8 mouse cellular contexts compared by ENCODE assay signal in genomic region chr9:109098969-109099368, GRCm38 (mm10). TPM values are rescaled to one million over a fixed set of nuclear protein-coding genes. Genes with fewer than 3 reads are reported as not detected.
A peak's percentile ranks its signal among the peaks of the same experiment; 100 is the strongest.
DNase-seq lines count a peak whose midpoint lies in the region; ATAC-seq lines count a peak whose summit lies in the region.

No protein-coding gene starts in this region.

- peak overlapping the region; percentile 39 for H3K4me3 ChIP-seq in heart, embryonic 10.5 days
- H3K4me3 ChIP-seq in kidney, embryonic 14.5 days (ENCODE audit: low read length): no peak overlapping the region
- no peak overlapping the region for H3K4me3 ChIP-seq in liver, embryonic 16.5 days (ENCODE audit: low read depth, low read length)

- H3K9me3 ChIP-seq in heart, embryonic 10.5 days: no peaks in the 10 kb centered on the region
- H3K9me3 ChIP-seq in kidney, embryonic 14.5 days (ENCODE audit: control insufficient read depth, low read length): no peaks in the 10 kb centered on the region
- no peaks in the 10 kb centered on the region for H3K9me3 ChIP-seq in liver, embryonic 16.5 days (replicated peaks; ENCODE audit: control insufficient read depth, low read length)

- peak overlapping the region; percentile 44 for H3K9ac ChIP-seq in kidney, embryonic 14.5 days (ENCODE audit: low read depth, low read length)
- no peak overlapping the region for H3K9ac ChIP-seq in liver, embryonic 16.5 days (ENCODE audit: low read depth, low read length)

- peaks cover 76% of the 10 kb centered on the region for H3K4me1 ChIP-seq in heart, embryonic 10.5 days
- H3K4me1 ChIP-seq in kidney, embryonic 14.5 days (ENCODE audit: control insufficient read depth, insufficient read depth, low read length): peaks cover 50% of the 10 kb centered on the region
- peaks cover 3% of the 10 kb centered on the region for H3K4me1 ChIP-seq in liver, embryonic 16.5 days (ENCODE audit: control insufficient read depth, low read depth, low read length)

- ATAC-seq in kidney, embryonic 14.5 days (ENCODE audit: low FRiP score, low TSS enrichment): no peak
- peak; percentile 52 for ATAC-seq in liver, embryonic 16.5 days (ENCODE audit: low read depth)

- intact Hi-C loops in left cerebral cortex, postnatal 36 days (cut with DNase I): loop anchor here (10.0 kb wide), 1 partner anchor 736 kb away; the partner anchor contains the start of gene Nme6

- H3K36me3 ChIP-seq in heart, embryonic 10.5 days: peaks cover 44% of the 10 kb centered on the region
- H3K36me3 ChIP-seq in kidney, embryonic 14.5 days (ENCODE audit: control insufficient read depth, insufficient read depth, low read length): peaks cover 35% of the 10 kb centered on the region
- no peaks in the 10 kb centered on the region for H3K36me3 ChIP-seq in liver, embryonic 16.5 days (ENCODE audit: control insufficient read depth, insufficient read depth)

- DNase-seq in left cerebral cortex, postnatal 36 days (ENCODE audit: low spot score in 2 of 2): peak; percentile 26 to 31
- no peak for DNase-seq in left cerebral cortex, adult 18-20 months (ENCODE audit: low spot score in 2 of 2)
- DNase-seq in heart, embryonic 10.5 days (ENCODE audit: low spot score): peak; percentile 88
- peak; percentile 47 for DNase-seq in ovary, postnatal 14 days (ENCODE audit: low spot score)
- DNase-seq in thymus, postnatal 0 days (ENCODE audit: low spot score): no peak
- no peak for DNase-seq in frontal cortex, postnatal 25 days (ENCODE audit: low spot score in 2 of 2)

- WGBS in heart, embryonic 10.5 days: 29% methylated on average over 6 of the region's 6 CpGs
- 34% methylated on average over 4 of the region's 6 CpGs for WGBS in kidney, embryonic 14.5 days
- WGBS in liver, embryonic 16.5 days (ENCODE audit: insufficient replicate concordance): 59% methylated on average over 6 of the region's 6 CpGs

- H3K27me3 ChIP-seq in heart, embryonic 10.5 days (ENCODE audit: insufficient read depth, poor library complexity, severe bottlenecking): no peaks in the 10 kb centered on the region
- H3K27me3 ChIP-seq in kidney, embryonic 14.5 days (ENCODE audit: control insufficient read depth, insufficient read depth, low read length): no peaks in the 10 kb centered on the region
- H3K27me3 ChIP-seq in liver, embryonic 16.5 days (ENCODE audit: control insufficient read depth, insufficient read depth, low read depth, low read length): peaks cover 35% of the 10 kb centered on the region

- H3K27ac ChIP-seq in heart, embryonic 10.5 days: peak overlapping the region; percentile 99
- H3K27ac ChIP-seq in kidney, embryonic 14.5 days (ENCODE audit: low read depth, low read length): peak overlapping the region; percentile 30; the same call in 1 of the 2 replicates
- no peak overlapping the region for H3K27ac ChIP-seq in liver, embryonic 16.5 days (ENCODE audit: low read length)

- H3K4me2 ChIP-seq in kidney, embryonic 14.5 days (replicated peaks; ENCODE audit: low read depth, low read length): peak overlapping the region; percentile 15
- H3K4me2 ChIP-seq in liver, embryonic 16.5 days (ENCODE audit: low read depth, low read length): no peak overlapping the region

RNA-seq across cellular contexts. Expression of gene Plxnb1, which starts 3.8 kb away (rescaled TPM):
- 10 to 100 TPM; 60.3 to 77.9 TPM for total RNA-seq in left cerebral cortex, postnatal 36 days (2021)
- total RNA-seq in left cerebral cortex, adult 18-20 months (2021): 10 to 100 TPM; 57.1 to 58.4 TPM
- 11.5 and 14.2 TPM in 2 replicates for polyA plus RNA-seq in heart, embryonic 10.5 days (2016; fragmentation: Nextera tagmentation; extraction: Ambion mirVana)
- 10.5 and 17.0 TPM in 2 replicates for polyA plus RNA-seq in kidney, embryonic 14.5 days (2014; fragmentation: Nextera tagmentation; extraction: Ambion mirVana)
- 4.9 and 6.3 TPM in 2 replicates for polyA plus RNA-seq in liver, embryonic 16.5 days (2015; fragmentation: Nextera tagmentation; extraction: Ambion mirVana)
- polyA plus RNA-seq in thymus, postnatal 0 days (2015; fragmentation: Nextera tagmentation; extraction: Ambion mirVana): 3.3 and 3.8 TPM in 2 replicates

RNA-seq across cellular contexts. Expression of gene Tma7, which starts 16.6 kb away (rescaled TPM):
- total RNA-seq in left cerebral cortex, postnatal 36 days (2021): 100 to 1,000 TPM; 348 to 352 TPM
- total RNA-seq in left cerebral cortex, adult 18-20 months (2021): 100 to 1,000 TPM; 308 to 319 TPM
- polyA plus RNA-seq in heart, embryonic 10.5 days (2016; fragmentation: Nextera tagmentation; extraction: Ambion mirVana): 734 and 774 TPM in 2 replicates
- polyA plus RNA-seq in kidney, embryonic 14.5 days (2014; fragmentation: Nextera tagmentation; extraction: Ambion mirVana): 687 and 868 TPM in 2 replicates
- 259 and 313 TPM in 2 replicates for polyA plus RNA-seq in liver, embryonic 16.5 days (2015; fragmentation: Nextera tagmentation; extraction: Ambion mirVana)
- 808 and 867 TPM in 2 replicates for polyA plus RNA-seq in thymus, postnatal 0 days (2015; fragmentation: Nextera tagmentation; extraction: Ambion mirVana)

RNA-seq across cellular contexts. Expression of gene Ccdc51, which starts 16.7 kb away (rescaled TPM):
- total RNA-seq in left cerebral cortex, postnatal 36 days (2021): 1 to 10 TPM; 7.2 to 8.1 TPM
- total RNA-seq in left cerebral cortex, adult 18-20 months (2021): 1 to 10 TPM; 8.1 to 8.7 TPM
- 19.1 and 19.7 TPM in 2 replicates for polyA plus RNA-seq in heart, embryonic 10.5 days (2016; fragmentation: Nextera tagmentation; extraction: Ambion mirVana)
- 13.5 and 14.7 TPM in 2 replicates for polyA plus RNA-seq in kidney, embryonic 14.5 days (2014; fragmentation: Nextera tagmentation; extraction: Ambion mirVana)
- 10.0 and 11.9 TPM in 2 replicates for polyA plus RNA-seq in liver, embryonic 16.5 days (2015; fragmentation: Nextera tagmentation; extraction: Ambion mirVana)
- 18.6 and 19.0 TPM in 2 replicates for polyA plus RNA-seq in thymus, postnatal 0 days (2015; fragmentation: Nextera tagmentation; extraction: Ambion mirVana)

RNA-seq across cellular contexts. Expression of gene Atrip, which starts 25.0 kb away (rescaled TPM):
- 10 to 100 TPM; 26.6 to 34.1 TPM for total RNA-seq in left cerebral cortex, postnatal 36 days (2021)
- total RNA-seq in left cerebral cortex, adult 18-20 months (2021): 10 to 100 TPM; 25.3 to 29.7 TPM
- polyA plus RNA-seq in heart, embryonic 10.5 days (2016; fragmentation: Nextera tagmentation; extraction: Ambion mirVana): 20.6 and 26.8 TPM in 2 replicates
- polyA plus RNA-seq in kidney, embryonic 14.5 days (2014; fragmentation: Nextera tagmentation; extraction: Ambion mirVana): 20.5 and 30.7 TPM in 2 replicates
- 8.5 and 8.8 TPM in 2 replicates for polyA plus RNA-seq in liver, embryonic 16.5 days (2015; fragmentation: Nextera tagmentation; extraction: Ambion mirVana)
- polyA plus RNA-seq in thymus, postnatal 0 days (2015; fragmentation: Nextera tagmentation; extraction: Ambion mirVana): 23.4 and 28.4 TPM in 2 replicates

RNA-seq across cellular contexts. Expression of gene Trex1, which starts 39.4 kb away (rescaled TPM):
- total RNA-seq in left cerebral cortex, postnatal 36 days (2021): 10 to 100 TPM; 12.5 to 15.7 TPM
- 10 to 100 TPM; 13.4 to 13.7 TPM for total RNA-seq in left cerebral cortex, adult 18-20 months (2021)
- polyA plus RNA-seq in heart, embryonic 10.5 days (2016; fragmentation: Nextera tagmentation; extraction: Ambion mirVana): 8.2 and 8.9 TPM in 2 replicates
- 12.6 and 13.3 TPM in 2 replicates for polyA plus RNA-seq in kidney, embryonic 14.5 days (2014; fragmentation: Nextera tagmentation; extraction: Ambion mirVana)
- polyA plus RNA-seq in liver, embryonic 16.5 days (2015; fragmentation: Nextera tagmentation; extraction: Ambion mirVana): 7.4 and 8.8 TPM in 2 replicates
- polyA plus RNA-seq in thymus, postnatal 0 days (2015; fragmentation: Nextera tagmentation; extraction: Ambion mirVana): 42.1 and 42.4 TPM in 2 replicates

Comparison
In these comparisons a context has a peak if more than half of its experiments do, and no peak if none do; other contexts are left out.
1. DNase-seq: peak in left cerebral cortex, postnatal 36 days (2 of 2), heart, embryonic 10.5 days (single experiment) and ovary, postnatal 14 days (single experiment); none in left cerebral cortex, adult 18-20 months (0 of 2), thymus, postnatal 0 days (single experiment) and frontal cortex, postnatal 25 days (0 of 2).